Mouse (Mus musculus) hindbrain, embryonic 15.5 days (tissue): ENCODE measurements around the gene Nfs1. TPM values are rescaled to one million over a fixed set of nuclear protein-coding genes. Genes with fewer than 3 reads are reported as not detected.
A peak's percentile ranks its signal among the peaks of the same experiment; 100 is the strongest.

Experiments used
- ATAC-seq: fragments of 200-750 bp; cut with Nextera tagmentation; 2 replicates; pipeline ENCODE4 v1.8.0; 2017; ENCODE audit warnings: low read depth, moderate number of reproducible peaks, moderate TSS enrichment; ENCODE audit not compliant: low FRiP score
- H3K27ac ChIP-seq: fragments of 300-500 bp; sonication (generic); replicated peaks from 2 replicates; pipeline ENCODE4 v1.5.1; 2015; ENCODE audit warnings: mild to moderate bottlenecking, inconsistent platforms
- H3K27me3 ChIP-seq: fragments of 300-500 bp; sonication (generic); 2 replicates; pipeline ENCODE4 v1.6.1; 2015; ENCODE audit warnings: control low read depth, inconsistent platforms
- H3K36me3 ChIP-seq: fragments of 300-500 bp; sonication (generic); 2 replicates; pipeline ENCODE4 v1.6.1; 2015; ENCODE audit warnings: control low read depth, inconsistent platforms
- H3K4me1 ChIP-seq: fragments of 300-500 bp; sonication (generic); replicated peaks from 2 replicates; pipeline ENCODE4 v1.6.1; 2015; ENCODE audit warnings: control low read depth, inconsistent platforms
- H3K4me2 ChIP-seq: fragments of 300-500 bp; sonication (generic); 2 replicates; pipeline ENCODE4 v1.6.1; 2015; ENCODE audit warnings: moderate library complexity, mild to moderate bottlenecking, inconsistent platforms
- H3K4me3 ChIP-seq: fragments of 300-500 bp; sonication (generic); 2 replicates; pipeline ENCODE4 v1.5.1; 2015; ENCODE audit warnings: mild to moderate bottlenecking, inconsistent platforms
- H3K9ac ChIP-seq: fragments of 300-500 bp; sonication (generic); 2 replicates; pipeline ENCODE4 v1.6.1; 2015; ENCODE audit warnings: inconsistent platforms
- H3K9me3 ChIP-seq: fragments of 300-500 bp; sonication (generic); 2 replicates; pipeline ENCODE4 v1.6.1; 2016; ENCODE audit warnings: control low read depth, inconsistent platforms
- WGBS: fragments of 180-500 bp; shearing (Covaris S2); methylation state at CpG from one replicate; pipeline ENCODE4 v1.1.7; 2015; 5-methylcytosine and 5-hydroxymethylcytosine counted together
- polyA plus RNA-seq: library from polyadenylated mRNA; unstranded; fragments of >200 nt; fragmentation: Nextera tagmentation; extraction: Ambion mirVana; gene quantifications from 2 replicates; pipeline ENCODE4 v1.2.1, GENCODE M21; 2015

Gene Nfs1
- polyA plus RNA-seq, 1 experiment from 2014 or later = 33.9 TPM

DNA sequence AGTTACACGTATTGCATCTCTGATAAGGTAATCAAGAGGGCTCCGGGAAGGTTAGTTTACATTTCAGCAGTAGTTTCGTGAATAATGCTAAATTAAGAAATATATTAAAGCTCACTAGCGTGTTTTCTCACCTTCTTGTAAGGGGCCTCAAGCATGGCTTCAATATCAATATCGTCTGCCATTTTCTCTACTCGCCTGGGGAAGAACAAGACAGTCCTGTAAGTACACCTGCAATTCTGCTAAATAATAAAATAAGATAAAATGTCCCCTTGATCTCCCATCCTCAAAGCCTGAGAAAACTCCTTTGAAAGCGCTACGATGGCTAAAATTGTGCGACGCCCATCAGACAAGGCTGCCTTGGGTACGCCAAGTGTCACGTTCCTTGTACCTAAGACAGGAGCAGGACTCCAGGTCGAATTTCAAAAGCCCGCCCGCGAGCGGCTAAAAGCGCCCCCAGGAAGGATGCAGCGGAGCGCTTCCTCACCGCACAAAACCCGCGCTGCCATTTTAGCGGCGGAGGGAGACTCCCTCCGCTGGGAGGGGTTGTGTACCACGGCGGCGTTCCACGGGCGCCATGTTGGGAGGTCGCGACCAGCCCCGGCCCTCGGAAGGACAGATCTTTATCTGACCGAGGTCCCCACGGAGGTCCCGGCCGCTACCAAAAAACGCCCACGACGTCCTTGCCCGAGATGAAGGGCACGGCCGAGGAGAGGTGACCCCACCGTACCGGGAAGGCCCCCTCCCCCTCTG, 35.2 kb upstream of the Nfs1 start:
- Histone ChIP-seq H3K9me3 (no peaks in the 10 kb centered on the region), H3K4me3 (peak overlapping the region; percentile 88), H3K9ac (peak overlapping the region; percentile 89), H3K27ac (peak overlapping the region; percentile 98), H3K36me3 (peaks cover 25% of the 10 kb centered on the region), H3K27me3 (no peaks in the 10 kb centered on the region), H3K4me1 (peaks cover 39% of the 10 kb centered on the region), H3K4me2 (peak overlapping the region; percentile 77)
- WGBS = 1% methylated on average over 47 of the region's 47 CpGs
- peak; percentile 14 for ATAC-seq

DNA sequence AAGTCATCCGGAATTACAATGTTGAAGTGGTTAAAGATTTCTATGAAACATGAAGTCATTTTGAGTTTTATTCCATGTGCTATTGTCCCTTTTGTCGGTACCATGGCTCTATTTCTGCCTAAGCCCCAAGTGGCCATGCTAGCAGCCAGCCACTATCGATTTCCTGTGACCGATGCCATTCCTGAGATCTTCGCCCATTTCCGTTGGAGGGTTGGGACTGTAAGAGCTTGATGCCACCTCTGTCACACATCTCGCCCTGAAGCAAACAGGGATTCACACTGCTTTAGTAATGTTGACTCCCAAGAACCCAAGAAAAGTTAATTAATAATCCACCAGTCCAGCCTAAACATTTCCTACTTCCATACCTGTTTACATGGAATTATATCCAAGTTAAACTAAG, 33.7 kb upstream of the Nfs1 start:
- Histone ChIP-seq H3K4me3 (peak overlapping the region; percentile 88; the same call in 1 of the 2 replicates), H3K4me2 (peak overlapping the region; percentile 77), H3K27ac (no peak overlapping the region), H3K36me3 (peaks cover 31% of the 10 kb centered on the region), H3K4me1 (peaks cover 39% of the 10 kb centered on the region), H3K9me3 (no peaks in the 10 kb centered on the region), H3K9ac (0 out of 2 replicates have a peak overlapping the region, but pooled peaks have one; percentile 3), H3K27me3 (no peaks in the 10 kb centered on the region)
- no peak for ATAC-seq
- 70% methylated on average over 7 of the region's 7 CpGs for WGBS

DNA sequence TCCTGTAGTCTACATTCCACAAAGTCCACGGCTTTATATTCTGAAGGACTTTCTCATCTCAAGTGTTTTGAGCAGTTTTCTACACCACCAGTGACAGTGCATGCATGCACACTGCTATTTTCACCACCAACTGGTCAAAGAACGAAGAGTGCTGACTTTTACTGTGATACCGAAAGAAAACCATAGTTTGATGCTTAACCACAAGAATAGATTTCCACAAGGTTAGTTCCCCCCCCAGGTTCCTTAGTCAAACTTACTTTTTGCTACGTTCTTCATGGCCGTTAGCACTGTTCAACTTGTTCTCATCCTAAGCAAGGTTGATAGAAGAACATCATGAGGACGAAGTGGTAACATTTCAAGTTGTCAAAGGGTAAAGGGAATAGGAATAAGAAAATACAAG, 33.1 kb upstream of the Nfs1 start:
- ATAC-seq = no peak
- Histone ChIP-seq H3K4me2 (no peak overlapping the region), H3K9me3 (no peaks in the 10 kb centered on the region), H3K4me3 (no peak overlapping the region), H3K36me3 (peaks cover 36% of the 10 kb centered on the region), H3K27me3 (no peaks in the 10 kb centered on the region), H3K4me1 (peaks cover 39% of the 10 kb centered on the region), H3K9ac (no peak overlapping the region), H3K27ac (no peak overlapping the region)
- 92% methylated on average over 6 of the region's 6 CpGs for WGBS

DNA sequence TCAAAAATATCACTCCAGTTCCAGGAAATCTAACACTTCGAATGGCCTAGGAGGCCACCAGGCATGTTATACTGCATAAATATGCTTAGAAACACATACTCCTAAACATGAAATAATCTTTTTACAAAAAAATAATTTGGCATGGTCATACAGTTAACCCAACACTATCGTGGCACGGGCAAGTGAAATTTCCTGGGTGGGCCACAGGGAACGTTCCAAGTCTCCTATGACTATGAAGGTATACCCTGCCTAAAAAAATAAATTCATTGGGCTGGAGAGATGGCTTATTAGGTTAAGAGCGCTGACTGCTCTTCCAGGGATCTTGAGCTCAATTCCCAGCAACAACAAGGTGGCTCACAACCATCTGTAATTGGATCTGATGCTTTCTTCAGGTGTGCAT, 22.6 kb upstream of the Nfs1 start:
- Histone ChIP-seq H3K27me3 (no peaks in the 10 kb centered on the region), H3K4me2 (no peak overlapping the region), H3K9me3 (no peaks in the 10 kb centered on the region), H3K27ac (no peak overlapping the region), H3K4me3 (no peak overlapping the region), H3K9ac (no peak overlapping the region), H3K36me3 (peaks cover 81% of the 10 kb centered on the region), H3K4me1 (no peaks in the 10 kb centered on the region)
- ATAC-seq = no peak
- 93% methylated on average over 5 of the region's 5 CpGs for WGBS

DNA sequence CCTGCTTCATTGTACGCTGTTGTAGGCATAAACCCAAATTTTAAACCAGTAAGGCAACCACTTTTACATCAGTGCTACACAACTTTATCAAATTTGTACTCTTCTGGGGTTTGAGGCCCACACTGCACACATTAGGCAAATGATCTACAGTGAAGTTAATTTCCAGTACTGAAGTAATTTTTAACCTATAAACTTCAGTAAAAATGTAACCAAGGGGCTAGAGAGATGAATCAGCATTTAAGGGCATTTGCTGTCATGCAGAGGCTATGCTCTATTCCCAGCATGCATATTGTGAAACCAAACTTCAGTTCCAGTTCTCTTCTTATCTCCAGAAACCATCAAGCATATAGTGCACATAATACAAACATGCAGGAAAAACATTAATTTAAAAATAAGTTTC, 21.5 kb upstream of the Nfs1 start:
- no peak overlapping the region for H3K4me2 ChIP-seq
- no peak overlapping the region for H3K27ac ChIP-seq
- H3K9me3 ChIP-seq = no peaks in the 10 kb centered on the region
- no peak overlapping the region for H3K4me3 ChIP-seq
- H3K36me3 ChIP-seq = peaks cover 77% of the 10 kb centered on the region
- ATAC-seq = no peak
- H3K27me3 ChIP-seq = no peaks in the 10 kb centered on the region
- 100% methylated on average over 1 of the region's 1 CpGs for WGBS
- no peaks in the 10 kb centered on the region for H3K4me1 ChIP-seq
- H3K9ac ChIP-seq = no peak overlapping the region

DNA sequence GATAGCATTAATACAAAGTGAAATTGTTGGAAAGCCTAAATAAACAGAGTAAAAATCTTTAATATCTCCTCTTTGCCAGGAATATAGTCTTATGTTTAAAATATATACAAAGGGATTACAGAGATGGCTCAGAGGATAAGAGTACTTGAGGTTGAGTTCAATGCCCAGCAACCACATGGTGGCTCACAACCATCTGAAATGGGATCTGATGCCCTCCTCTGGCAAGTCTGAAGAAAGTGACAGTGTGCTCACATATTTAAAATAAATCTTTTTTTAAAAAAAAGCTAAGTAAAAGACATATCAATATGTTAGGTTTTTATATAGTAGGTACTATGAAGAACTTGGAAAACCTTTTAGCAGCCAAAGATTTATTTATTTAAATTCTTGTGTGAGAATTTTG, 7.6 kb upstream of the Nfs1 start:
- ATAC-seq = no peak
- peaks cover 63% of the 10 kb centered on the region for H3K36me3 ChIP-seq
- no peak overlapping the region for H3K27ac ChIP-seq

DNA sequence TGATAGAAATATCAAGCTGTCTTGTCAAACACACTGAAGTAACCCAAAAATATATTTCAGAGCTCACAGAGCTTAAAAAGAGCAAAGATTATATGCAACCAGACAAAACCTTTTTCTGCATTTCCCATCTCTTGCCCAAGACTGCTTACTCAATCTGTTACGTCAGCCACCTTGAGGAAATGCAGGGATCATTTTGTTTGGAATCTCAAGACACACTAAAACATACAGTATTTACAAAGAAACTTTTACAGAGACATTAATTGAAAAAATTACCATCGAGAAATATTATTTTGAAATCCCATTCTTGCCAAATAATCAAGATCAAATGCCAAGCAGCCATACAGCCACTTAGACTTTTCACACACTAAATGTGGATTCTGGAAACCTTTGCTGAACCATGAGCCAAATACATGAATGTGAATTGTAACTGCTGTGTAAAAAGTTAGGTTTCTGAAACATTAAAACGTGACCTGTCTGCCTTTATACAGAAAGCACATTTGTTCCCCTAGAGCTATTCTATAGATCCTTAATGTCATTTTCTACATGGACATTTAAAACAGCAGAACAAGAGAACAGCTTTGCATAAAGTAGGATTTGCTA, 3.4 kb upstream of the Nfs1 start:
- Histone ChIP-seq H3K27ac (no peak overlapping the region), H3K9ac (no peak overlapping the region), H3K27me3 (no peaks in the 10 kb centered on the region), H3K9me3 (no peaks in the 10 kb centered on the region), H3K4me3 (no peak overlapping the region), H3K36me3 (peaks cover 44% of the 10 kb centered on the region), H3K4me2 (no peak overlapping the region), H3K4me1 (peaks cover 23% of the 10 kb centered on the region)
- no peak for ATAC-seq
- WGBS = 91% methylated on average over 3 of the region's 3 CpGs

More for the DNA sequence above, 7.6 kb upstream of the Nfs1 start:
- Histone ChIP-seq H3K9me3 (no peaks in the 10 kb centered on the region), H3K27me3 (no peaks in the 10 kb centered on the region), H3K9ac (no peak overlapping the region), H3K4me1 (no peaks in the 10 kb centered on the region; the same call in 1 of the 2 replicates), H3K4me3 (no peak overlapping the region), H3K4me2 (no peak overlapping the region)

DNA sequence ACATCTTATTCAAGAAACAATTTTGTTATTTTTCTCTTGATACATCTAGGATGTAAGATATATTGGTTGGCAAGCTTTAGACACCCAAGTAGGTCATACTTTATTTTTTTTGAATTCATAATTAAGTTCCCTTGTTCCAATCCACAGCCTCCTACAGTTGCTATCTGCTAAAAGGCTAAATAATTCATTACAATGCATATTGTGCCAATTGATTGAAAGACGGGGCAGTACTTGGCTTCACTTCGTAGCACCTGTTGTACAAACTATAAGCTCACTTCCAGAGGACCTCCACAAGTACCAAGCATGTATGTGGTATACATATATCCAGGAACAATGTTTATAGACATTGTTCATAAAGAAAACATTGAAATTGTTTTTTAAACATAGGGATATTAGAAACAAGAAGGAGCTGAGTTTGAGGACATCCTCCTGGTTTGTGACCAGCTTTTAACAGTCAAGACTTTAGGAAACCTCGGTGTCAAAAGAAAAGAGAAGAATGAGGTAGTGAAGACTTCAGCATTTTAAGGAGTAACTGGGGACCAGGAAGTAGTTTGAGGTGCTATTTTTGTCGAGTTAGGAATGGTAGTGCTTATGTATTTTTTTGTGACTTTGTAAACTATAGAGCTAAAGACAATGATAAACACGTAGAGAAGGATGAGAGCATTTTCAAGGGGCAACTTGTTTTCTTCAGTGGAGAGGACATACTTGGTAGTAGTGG, 2.4 kb upstream of the Nfs1 start:
- Histone ChIP-seq H3K27me3 (no peaks in the 10 kb centered on the region), H3K36me3 (peaks cover 44% of the 10 kb centered on the region), H3K27ac (no peak overlapping the region), H3K4me1 (peaks cover 23% of the 10 kb centered on the region), H3K9ac (no peak overlapping the region), H3K4me2 (no peak overlapping the region), H3K9me3 (no peaks in the 10 kb centered on the region), H3K4me3 (no peak overlapping the region)
- ATAC-seq = no peak
- 73% methylated on average over 5 of the region's 5 CpGs for WGBS

DNA sequence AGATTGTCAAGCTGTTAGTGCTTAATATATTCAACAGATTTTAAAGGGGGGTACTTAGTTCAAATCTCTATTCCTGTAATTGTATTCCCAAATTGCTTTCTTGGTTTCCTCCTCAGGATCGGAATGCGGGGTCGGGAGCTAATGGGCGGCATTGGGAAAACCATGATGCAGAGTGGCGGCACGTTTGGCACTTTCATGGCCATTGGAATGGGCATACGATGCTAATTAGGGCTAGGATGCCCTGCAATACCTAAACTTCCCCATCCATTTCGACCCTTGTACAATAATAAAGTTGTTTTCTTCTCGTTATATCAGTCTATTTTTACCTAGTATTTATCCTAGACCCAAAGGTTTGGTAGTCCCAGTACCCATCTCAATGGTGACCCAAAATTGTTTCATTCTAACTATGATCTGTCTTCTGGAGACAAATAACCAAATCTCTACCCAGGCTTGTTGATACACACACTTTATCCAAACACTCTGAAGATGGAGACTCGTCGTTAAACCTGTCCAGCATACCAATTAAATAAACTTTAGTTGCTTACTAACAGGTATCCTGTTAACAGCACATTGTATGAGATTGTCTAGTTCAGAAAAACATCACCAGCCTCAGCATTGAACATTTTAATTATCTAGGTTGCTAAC, 1.6 kb upstream of the Nfs1 start:
- Histone ChIP-seq H3K4me1 (peaks cover 23% of the 10 kb centered on the region), H3K27ac (no peak overlapping the region), H3K9me3 (no peaks in the 10 kb centered on the region), H3K36me3 (peaks cover 39% of the 10 kb centered on the region), H3K4me2 (peak overlapping the region; percentile 84), H3K4me3 (peak overlapping the region; percentile 93; the same call in 1 of the 2 replicates), H3K9ac (no peak overlapping the region), H3K27me3 (no peaks in the 10 kb centered on the region)
- WGBS = 62% methylated on average over 11 of the region's 11 CpGs
- ATAC-seq = no peak

DNA sequence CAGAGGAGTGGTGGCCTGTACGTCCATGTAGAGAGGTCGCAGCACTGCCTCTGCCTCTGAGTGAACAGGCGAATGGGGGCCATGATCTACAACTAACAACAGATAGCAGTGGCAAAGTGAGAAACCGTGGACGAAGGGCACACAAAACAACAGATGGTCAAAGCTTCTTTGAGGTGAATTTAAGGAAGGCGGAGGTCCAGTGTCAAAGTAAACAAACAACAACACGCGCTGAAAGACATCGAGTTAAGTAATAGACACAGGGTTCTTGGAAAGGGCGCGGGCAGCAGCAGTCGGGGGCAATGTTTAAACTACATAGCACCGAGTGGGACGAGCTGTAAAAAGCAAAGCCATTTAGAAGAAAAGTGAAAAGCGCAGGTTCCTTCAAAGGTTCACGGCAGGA, 619 bp downstream of the Nfs1 start:
- peak overlapping the region; percentile 84 for H3K4me2 ChIP-seq
- peaks cover 23% of the 10 kb centered on the region for H3K4me1 ChIP-seq
- H3K9ac ChIP-seq = peak overlapping the region; percentile 93
- H3K9me3 ChIP-seq = no peaks in the 10 kb centered on the region
- 4% methylated on average over 16 of the region's 16 CpGs for WGBS
- H3K27ac ChIP-seq = peak overlapping the region; percentile 95
- no peak for ATAC-seq
- H3K27me3 ChIP-seq = no peaks in the 10 kb centered on the region
- peak overlapping the region; percentile 93 for H3K4me3 ChIP-seq
- H3K36me3 ChIP-seq = peaks cover 24% of the 10 kb centered on the region

DNA sequence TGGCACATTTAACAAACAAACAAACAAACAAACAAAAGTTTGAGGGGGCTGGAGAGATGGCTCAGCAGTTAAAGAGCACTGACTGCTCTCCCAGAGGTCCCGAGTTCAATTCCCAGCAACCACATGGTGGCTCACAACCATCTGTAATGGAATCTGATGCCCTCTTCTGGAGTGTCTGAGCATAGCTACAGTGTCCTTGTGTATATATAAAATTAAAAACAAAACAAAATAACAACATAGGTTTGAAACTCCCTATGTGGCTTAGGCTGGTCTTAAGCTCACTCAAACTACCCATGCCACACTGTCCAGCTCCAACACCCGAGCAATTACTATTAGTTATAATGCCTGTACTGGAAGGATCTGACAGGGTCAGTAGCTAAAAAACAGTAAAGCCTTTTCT, 1.2 kb downstream of the Nfs1 start:
- Histone ChIP-seq H3K27me3 (no peaks in the 10 kb centered on the region), H3K9ac (peak overlapping the region; percentile 93; the same call in 1 of the 2 replicates), H3K4me1 (peaks cover 23% of the 10 kb centered on the region), H3K4me2 (peak overlapping the region; percentile 84), H3K4me3 (peak overlapping the region; percentile 93), H3K9me3 (no peaks in the 10 kb centered on the region), H3K36me3 (peaks cover 18% of the 10 kb centered on the region), H3K27ac (peak overlapping the region; percentile 95; the same call in 1 of the 2 replicates)
- no peak for ATAC-seq
- 87% methylated on average over 2 of the region's 2 CpGs for WGBS

DNA sequence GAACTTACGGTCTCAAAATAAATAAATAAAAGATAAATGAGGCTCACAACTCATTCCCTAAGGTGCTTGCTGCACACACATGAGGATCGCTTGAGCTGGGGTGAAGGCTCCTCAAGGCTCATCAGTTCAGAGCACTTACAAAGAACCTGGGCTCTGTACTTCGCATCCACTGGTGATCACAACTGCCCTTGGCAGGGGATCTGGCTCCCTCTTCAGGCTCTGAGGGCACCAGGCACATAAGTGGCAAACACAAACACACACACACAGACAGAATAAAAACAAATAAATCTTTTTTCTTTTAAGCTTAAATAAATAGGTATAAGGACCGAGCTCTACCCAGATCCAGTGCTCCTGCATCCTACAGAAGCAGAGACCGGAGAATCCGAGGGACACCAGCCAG, 8.3 kb downstream of the Nfs1 start:
- Histone ChIP-seq H3K4me3 (no peak overlapping the region), H3K36me3 (peaks cover 15% of the 10 kb centered on the region), H3K9ac (no peak overlapping the region), H3K4me2 (no peak overlapping the region), H3K27me3 (no peaks in the 10 kb centered on the region), H3K9me3 (no peaks in the 10 kb centered on the region), H3K4me1 (no peaks in the 10 kb centered on the region), H3K27ac (no peak overlapping the region)
- no peak for ATAC-seq
- 93% methylated on average over 6 of the region's 6 CpGs for WGBS
